Mouse (Mus musculus): ENCODE data around the gene Sestd1. TPM values are rescaled to one million over a fixed set of nuclear protein-coding genes. Genes with fewer than 3 reads are reported as not detected.

Gene Sestd1
- total and polyA plus RNA-seq, 2 experiments, result 0.80 to 1.6 TPM

DNA sequence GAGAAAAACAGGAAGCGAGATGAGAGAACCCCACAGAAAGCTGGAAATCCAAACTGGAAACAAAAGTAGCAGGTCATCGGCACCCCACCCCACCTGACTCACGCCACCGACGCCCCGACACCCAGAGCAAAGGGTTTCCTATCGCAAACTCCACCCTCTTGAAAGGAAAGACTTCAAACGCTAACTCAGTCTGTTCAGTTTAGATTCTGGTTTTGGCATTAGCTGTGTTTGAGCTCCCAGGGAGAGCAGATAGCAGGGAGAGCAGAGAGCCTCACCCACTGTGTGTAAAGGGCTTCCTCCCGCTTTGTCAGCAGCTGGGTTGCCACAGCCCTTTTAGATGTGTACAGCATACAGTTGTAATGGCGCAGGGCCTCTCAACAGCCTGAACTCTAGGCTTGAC is 104.0 kb downstream of the Sestd1 start:
- Histone ChIP-seq H3K27ac (replicated peaks; ENCODE audit: insufficient read depth, low read depth, low read length) (no peak overlapping the region), H3K4me1 (ENCODE audit: control insufficient read depth, insufficient read depth, low read length) (peaks cover 15% of the 10 kb centered on the region), H3K79me2 (ENCODE audit: control insufficient read depth, insufficient read depth, low read length) (no peaks in the 10 kb centered on the region), H3K4me3 (ENCODE audit: insufficient read depth, low read depth, low read length) (no peak overlapping the region), H3K36me3 (ENCODE audit: control insufficient read depth, insufficient read depth, low read length) (no peaks in the 10 kb centered on the region), H3K27me3 (ENCODE audit: control insufficient read depth, insufficient read depth, low read length) (no peaks in the 10 kb centered on the region), H3K9ac (ENCODE audit: low read depth, low read length) (peak overlapping the region; percentile 51; the same call in 1 of the 2 replicates)
- TF ChIP-seq CTCF (IDR thresholded peaks at IDR 0.05; ENCODE audit: low read depth, low read length) (no peak), POLR2A (IDR thresholded peaks at IDR 0.05; ENCODE audit: extremely low read depth, insufficient read depth, low read length) (no peak)
- DNase-seq (ENCODE audit: extremely low read depth, low read depth, low spot score), result peak; percentile 39
- 23% methylated on average over 10 of the region's 10 CpGs for WGBS

DNA sequence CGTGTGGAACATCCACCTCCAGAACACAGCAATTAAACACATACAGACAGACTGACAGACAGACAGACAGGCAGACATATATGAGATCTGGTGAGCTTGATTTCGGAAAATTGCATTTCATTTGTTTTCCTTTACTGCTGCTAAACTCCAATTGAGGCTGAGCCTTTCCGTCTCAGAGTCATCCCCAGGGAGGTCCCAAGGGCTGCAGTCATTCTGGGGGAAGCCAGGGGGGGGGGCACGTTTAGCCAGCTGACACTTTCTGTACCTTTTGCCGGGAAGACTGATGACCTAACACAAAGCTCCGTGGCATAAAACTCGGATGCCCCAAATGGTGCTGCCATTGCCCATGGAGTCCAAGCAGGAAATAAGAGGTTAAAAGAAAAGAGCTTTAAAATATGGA is 105.0 kb downstream of the Sestd1 start:
- peaks cover 15% of the 10 kb centered on the region for H3K4me1 ChIP-seq (ENCODE audit: control insufficient read depth, insufficient read depth, low read length)
- no peaks in the 10 kb centered on the region for H3K36me3 ChIP-seq (ENCODE audit: control insufficient read depth, insufficient read depth, low read length)
- H3K4me3 ChIP-seq (ENCODE audit: insufficient read depth, low read depth, low read length), result no peak overlapping the region
- no peak for TF ChIP-seq POLR2A (IDR thresholded peaks at IDR 0.05; ENCODE audit: extremely low read depth, insufficient read depth, low read length)
- no peak for TF ChIP-seq CTCF (IDR thresholded peaks at IDR 0.05; ENCODE audit: low read depth, low read length)
- WGBS, result 82% methylated on average over 7 of the region's 7 CpGs
- no peak overlapping the region for H3K27ac ChIP-seq (replicated peaks; ENCODE audit: insufficient read depth, low read depth, low read length)
- DNase-seq (ENCODE audit: extremely low read depth, low read depth, low spot score), result no peak
- H3K27me3 ChIP-seq (ENCODE audit: control insufficient read depth, insufficient read depth, low read length), result no peaks in the 10 kb centered on the region
- H3K79me2 ChIP-seq (ENCODE audit: control insufficient read depth, insufficient read depth, low read length), result no peaks in the 10 kb centered on the region
- no peak overlapping the region for H3K9ac ChIP-seq (ENCODE audit: low read depth, low read length)

- WGBS, result 91% methylated on average over 2 of the region's 2 CpGs
- TF ChIP-seq CTCF (IDR thresholded peaks at IDR 0.05; ENCODE audit: low read depth, low read length), result no peak
- no peak for TF ChIP-seq POLR2A (IDR thresholded peaks at IDR 0.05; ENCODE audit: extremely low read depth, insufficient read depth, low read length)
- Histone ChIP-seq H3K79me2 (ENCODE audit: control insufficient read depth, insufficient read depth, low read length) (0 out of 2 replicates have a peak, but pooled peaks cover under 1% of the 10 kb centered on the region), H3K9ac (ENCODE audit: low read depth, low read length) (no peak overlapping the region), H3K4me1 (ENCODE audit: control insufficient read depth, insufficient read depth, low read length) (peaks cover 16% of the 10 kb centered on the region), H3K27me3 (ENCODE audit: control insufficient read depth, insufficient read depth, low read length) (no peaks in the 10 kb centered on the region), H3K27ac (replicated peaks; ENCODE audit: insufficient read depth, low read depth, low read length) (no peak overlapping the region; the same call in 1 of the 2 replicates), H3K4me3 (ENCODE audit: insufficient read depth, low read depth, low read length) (no peak overlapping the region), H3K36me3 (ENCODE audit: control insufficient read depth, insufficient read depth, low read length) (no peaks in the 10 kb centered on the region)
- DNase-seq (ENCODE audit: extremely low read depth, low read depth, low spot score), result peak; percentile 32
Observed at GRCm38 (mm10) chr2:77174313-77174712, 106.1 kb downstream of the Sestd1 start.

DNA sequence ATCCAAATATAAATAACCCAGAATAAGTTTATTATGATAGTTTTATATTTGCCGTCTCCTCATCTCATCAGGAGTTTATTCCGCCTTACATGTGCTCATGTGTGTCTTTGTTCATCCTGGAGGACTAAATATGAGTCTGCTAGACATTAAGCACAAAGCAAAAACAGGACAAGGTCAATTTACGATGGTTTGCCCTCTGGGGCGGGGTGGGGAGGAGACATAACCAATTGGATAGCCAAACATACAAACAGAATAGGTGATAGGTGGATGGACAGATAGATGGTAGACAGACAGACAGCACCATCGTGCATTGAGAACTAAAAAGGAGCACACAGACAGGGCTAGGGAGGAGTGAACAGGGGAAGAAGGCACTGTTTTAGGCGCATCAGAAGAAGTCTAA is 106.6 kb downstream of the Sestd1 start:
- Histone ChIP-seq H3K9ac (ENCODE audit: low read depth, low read length) (no peak overlapping the region), H3K27ac (replicated peaks; ENCODE audit: insufficient read depth, low read depth, low read length) (no peak overlapping the region; the same call in 1 of the 2 replicates), H3K36me3 (ENCODE audit: control insufficient read depth, insufficient read depth, low read length) (no peaks in the 10 kb centered on the region), H3K4me3 (ENCODE audit: insufficient read depth, low read depth, low read length) (no peak overlapping the region), H3K79me2 (ENCODE audit: control insufficient read depth, insufficient read depth, low read length) (peaks cover 4% of the 10 kb centered on the region; the same call in 1 of the 2 replicates), H3K27me3 (ENCODE audit: control insufficient read depth, insufficient read depth, low read length) (no peaks in the 10 kb centered on the region), H3K4me1 (ENCODE audit: control insufficient read depth, insufficient read depth, low read length) (peaks cover 18% of the 10 kb centered on the region)
- TF ChIP-seq POLR2A (IDR thresholded peaks at IDR 0.05; ENCODE audit: extremely low read depth, insufficient read depth, low read length) (no peak), CTCF (IDR thresholded peaks at IDR 0.05; ENCODE audit: low read depth, low read length) (no peak)
- 63% methylated on average over 6 of the region's 6 CpGs for WGBS
- peak; percentile 62 for DNase-seq (ENCODE audit: extremely low read depth, low read depth, low spot score)

GRCm38 (mm10) chr2:77173366-77173765 is 107.0 kb downstream of the Sestd1 start:
- H3K36me3 ChIP-seq (ENCODE audit: control insufficient read depth, insufficient read depth, low read length), result no peaks in the 10 kb centered on the region
- WGBS, result 58% methylated on average over 6 of the region's 6 CpGs
- H3K4me3 ChIP-seq (ENCODE audit: insufficient read depth, low read depth, low read length), result no peak overlapping the region
- peaks cover 7% of the 10 kb centered on the region; the same call in 1 of the 2 replicates for H3K79me2 ChIP-seq (ENCODE audit: control insufficient read depth, insufficient read depth, low read length)
- no peak overlapping the region for H3K9ac ChIP-seq (ENCODE audit: low read depth, low read length)
- no peaks in the 10 kb centered on the region for H3K27me3 ChIP-seq (ENCODE audit: control insufficient read depth, insufficient read depth, low read length)
- peak; percentile 54 for DNase-seq (ENCODE audit: extremely low read depth, low read depth, low spot score)
- peaks cover 18% of the 10 kb centered on the region for H3K4me1 ChIP-seq (ENCODE audit: control insufficient read depth, insufficient read depth, low read length)
- peak overlapping the region; percentile 25; the same call in 1 of the 2 replicates for H3K27ac ChIP-seq (replicated peaks; ENCODE audit: insufficient read depth, low read depth, low read length)
- TF ChIP-seq POLR2A (IDR thresholded peaks at IDR 0.05; ENCODE audit: extremely low read depth, insufficient read depth, low read length) (no peak), CTCF (IDR thresholded peaks at IDR 0.05; ENCODE audit: low read depth, low read length) (no peak)

GRCm38 (mm10) chr2:77172241-77172671 is 108.1 kb downstream of the Sestd1 start:
- Histone ChIP-seq H3K4me3 (ENCODE audit: insufficient read depth, low read depth, low read length) (peak overlapping the region; percentile 44), H3K27me3 (ENCODE audit: control insufficient read depth, insufficient read depth, low read length) (no peaks in the 10 kb centered on the region), H3K79me2 (ENCODE audit: control insufficient read depth, insufficient read depth, low read length) (peaks cover 7% of the 10 kb centered on the region; the same call in 1 of the 2 replicates), H3K4me1 (ENCODE audit: control insufficient read depth, insufficient read depth, low read length) (peaks cover 18% of the 10 kb centered on the region), H3K9ac (ENCODE audit: low read depth, low read length) (peak overlapping the region; percentile 68), H3K27ac (replicated peaks; ENCODE audit: insufficient read depth, low read depth, low read length) (peak overlapping the region; percentile 92), H3K36me3 (ENCODE audit: control insufficient read depth, insufficient read depth, low read length) (no peaks in the 10 kb centered on the region)
- no peak for TF ChIP-seq POLR2A (IDR thresholded peaks at IDR 0.05; ENCODE audit: extremely low read depth, insufficient read depth, low read length)
- TF ChIP-seq CTCF (IDR thresholded peaks at IDR 0.05; ENCODE audit: low read depth, low read length), result no peak
- WGBS, result 18% methylated on average over 10 of the region's 10 CpGs
- DNase-seq (ENCODE audit: extremely low read depth, low read depth, low spot score), result peak; percentile 94

Measured in liver, adult 2 months (tissue).